Mouse (Mus musculus): ENCODE results near the gene Gna15. TPM values are rescaled to one million over a fixed set of nuclear protein-coding genes. Genes with fewer than 3 reads are reported as not detected.
A peak's percentile ranks its signal among the peaks of the same experiment; 100 is the strongest.

The Gna15 gene
- total and polyA plus RNA-seq, 3 experiments: 1.1 to 1.5 (median 1.2) TPM

DNA sequence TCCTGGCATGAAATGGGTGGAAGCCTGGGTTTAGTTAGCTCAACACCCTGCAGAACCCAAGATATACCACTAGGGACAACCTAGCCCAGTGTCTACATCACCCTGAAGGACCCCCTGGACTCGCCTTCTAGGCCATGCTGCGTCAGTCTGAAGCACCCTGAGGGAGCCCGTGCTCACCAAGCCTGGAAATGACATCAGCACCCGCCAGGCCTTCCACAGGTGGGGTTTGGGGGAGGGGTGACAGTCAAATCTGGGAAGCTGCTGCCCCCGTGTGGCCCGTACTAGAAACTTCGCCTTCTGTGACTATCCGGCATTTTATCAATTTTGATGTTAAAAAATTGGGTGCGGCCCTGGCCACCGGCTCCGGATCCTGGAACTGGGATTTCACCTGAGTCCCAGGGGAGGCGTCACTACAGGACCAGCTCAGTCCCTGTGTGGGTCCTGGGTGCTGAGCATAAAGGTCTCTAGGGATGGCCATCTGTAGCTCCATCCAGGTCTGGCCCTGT is 27.6 kb upstream of the Gna15 start:
- WGBS: under 1% methylated on average over 12 of the region's 12 CpGs
- Histone ChIP-seq H3K27ac (peak overlapping the region; percentile 55), H3K9ac (ENCODE audit: low read depth, low read length) (no peak overlapping the region), H3K4me1 (ENCODE audit: control insufficient read depth, insufficient read depth, low read length) (peaks cover 4% of the 10 kb centered on the region), H3K79me2 (replicated peaks; ENCODE audit: control insufficient read depth, insufficient read depth, low read length) (no peaks in the 10 kb centered on the region), H3K4me3 (no peak overlapping the region), H3K36me3 (ENCODE audit: control insufficient read depth, insufficient read depth, low read length) (no peaks in the 10 kb centered on the region), H3K27me3 (ENCODE audit: control insufficient read depth, insufficient read depth, low read length) (no peaks in the 10 kb centered on the region)
- intact Hi-C loops (cut with DNase I): loop anchor here (2.0 to 5.0 kb wide), 4 partner anchors 25 to 53 kb away; no protein-coding TSS in a partner anchor
- TF ChIP-seq CTCF (IDR thresholded peaks at IDR 0.05): peak; percentile 85
- 0 out of 2 replicates have a peak, but pooled peaks have one; percentile 39 for TF ChIP-seq POLR2A (IDR thresholded peaks at IDR 0.05; ENCODE audit: insufficient read depth, low read depth, low read length)
- TF ChIP-seq EP300 (IDR thresholded peaks at IDR 0.05; ENCODE audit: insufficient read depth, low read depth, low read length): peak; percentile 95
- peak; percentile 82 to 88 for DNase-seq

DNA sequence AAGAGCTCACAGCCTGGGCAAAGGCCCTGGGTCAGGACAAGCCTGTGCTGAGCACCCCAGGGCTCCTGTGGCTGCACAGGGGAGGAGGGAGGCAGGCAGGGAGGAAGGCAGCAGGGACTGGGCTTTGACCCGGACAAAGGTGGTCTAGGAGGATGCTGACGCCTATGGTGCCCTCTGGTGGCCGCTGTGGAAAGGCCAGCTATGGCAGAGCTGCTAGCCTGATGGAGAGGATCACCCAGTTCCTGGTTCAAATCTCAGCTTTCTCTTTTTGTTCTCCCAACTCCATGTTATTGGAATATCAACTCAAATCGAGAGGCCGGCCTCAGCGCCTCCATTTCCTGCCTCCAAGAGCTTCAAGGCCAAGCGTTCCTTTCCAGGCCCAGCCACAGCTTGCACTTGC is 26.2 kb upstream of the Gna15 start:
- H3K27ac ChIP-seq: no peak overlapping the region
- peak; percentile 87 for TF ChIP-seq CTCF (IDR thresholded peaks at IDR 0.05)
- no peak for TF ChIP-seq POLR2A (IDR thresholded peaks at IDR 0.05; ENCODE audit: insufficient read depth, low read depth, low read length)
- H3K4me1 ChIP-seq (ENCODE audit: control insufficient read depth, insufficient read depth, low read length): peaks cover 4% of the 10 kb centered on the region
- H3K9ac ChIP-seq (ENCODE audit: low read depth, low read length): no peak overlapping the region
- intact Hi-C loops (cut with DNase I): loop anchor here (2.0 to 5.0 kb wide), 4 partner anchors 23 to 55 kb away; no protein-coding TSS in a partner anchor
- no peaks in the 10 kb centered on the region for H3K79me2 ChIP-seq (replicated peaks; ENCODE audit: control insufficient read depth, insufficient read depth, low read length)
- no peaks in the 10 kb centered on the region for H3K27me3 ChIP-seq (ENCODE audit: control insufficient read depth, insufficient read depth, low read length)
- WGBS: 8% methylated on average over 7 of the region's 7 CpGs
- H3K4me3 ChIP-seq: no peak overlapping the region
- no peaks in the 10 kb centered on the region for H3K36me3 ChIP-seq (ENCODE audit: control insufficient read depth, insufficient read depth, low read length)
- DNase-seq: peak; percentile 63 to 78

DNA sequence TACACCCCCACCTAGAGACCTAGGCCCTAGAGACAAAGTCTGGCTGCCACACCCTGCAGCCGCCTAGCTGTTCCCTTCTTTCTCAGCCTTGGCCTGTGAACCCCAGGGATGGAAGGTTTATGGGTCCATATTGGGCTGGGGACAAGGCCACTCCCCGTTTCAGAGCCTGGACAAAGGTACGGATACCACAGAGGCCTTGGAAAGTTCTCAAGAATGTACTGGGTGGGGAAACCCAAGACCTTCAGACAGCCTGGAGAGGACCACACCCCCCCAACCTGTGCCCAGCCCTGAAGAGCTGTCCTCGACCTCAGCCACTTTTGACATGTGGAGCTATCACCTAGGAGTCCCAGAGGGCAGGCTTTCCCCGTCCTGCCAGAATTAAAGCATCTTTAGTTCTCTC is 24.9 kb upstream of the Gna15 start:
- H3K4me1 ChIP-seq (ENCODE audit: control insufficient read depth, insufficient read depth, low read length): peaks cover 4% of the 10 kb centered on the region
- H3K27me3 ChIP-seq (ENCODE audit: control insufficient read depth, insufficient read depth, low read length): no peaks in the 10 kb centered on the region
- no peak overlapping the region for H3K9ac ChIP-seq (ENCODE audit: low read depth, low read length)
- no peak overlapping the region for H3K4me3 ChIP-seq
- WGBS: 72% methylated on average over 5 of the region's 5 CpGs
- no peak overlapping the region for H3K27ac ChIP-seq
- H3K36me3 ChIP-seq (ENCODE audit: control insufficient read depth, insufficient read depth, low read length): no peaks in the 10 kb centered on the region
- no peak for TF ChIP-seq EP300 (IDR thresholded peaks at IDR 0.05; ENCODE audit: insufficient read depth, low read depth, low read length)
- TF ChIP-seq CTCF (IDR thresholded peaks at IDR 0.05): no peak
- TF ChIP-seq POLR2A (IDR thresholded peaks at IDR 0.05; ENCODE audit: insufficient read depth, low read depth, low read length): no peak
- H3K79me2 ChIP-seq (replicated peaks; ENCODE audit: control insufficient read depth, insufficient read depth, low read length): peaks cover 5% of the 10 kb centered on the region
- DNase-seq: no peak
- intact Hi-C loops (cut with DNase I): no loop called here

DNA sequence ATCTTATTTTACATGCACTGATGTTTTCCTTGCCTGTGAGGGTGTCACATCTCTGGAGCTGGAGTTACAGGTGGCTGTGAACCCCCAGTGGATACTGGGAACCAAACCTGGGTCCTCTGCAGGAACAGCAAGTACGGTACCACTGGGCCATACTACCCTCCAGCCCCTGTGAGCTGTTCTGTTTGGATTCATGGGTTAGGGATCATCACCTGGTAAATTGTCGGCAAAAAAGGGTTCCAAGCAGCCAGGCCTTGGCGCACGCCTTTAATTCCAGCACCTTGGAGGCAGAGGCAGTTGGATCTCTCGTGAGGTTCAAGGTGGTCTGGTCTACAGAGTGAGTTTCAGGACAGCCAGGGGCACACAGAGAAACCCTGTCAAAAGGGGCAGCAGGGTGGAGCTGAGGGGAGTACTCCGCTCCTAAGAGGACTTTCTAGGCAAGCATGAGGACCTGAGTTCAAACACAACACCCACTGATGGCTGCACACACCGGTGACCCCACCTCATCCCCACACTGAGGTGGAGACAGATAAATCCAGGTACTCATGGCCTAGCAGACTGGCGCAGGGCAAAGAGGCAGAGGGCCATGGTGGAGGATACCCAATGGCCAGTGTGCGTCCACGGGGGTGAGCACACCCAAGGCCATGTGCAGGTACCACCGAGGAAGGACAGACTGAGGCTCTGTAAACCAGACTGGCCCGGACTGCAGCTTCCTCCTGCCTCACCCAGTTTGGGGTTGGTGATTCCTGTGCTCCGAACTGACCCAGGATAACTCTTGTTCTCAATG is 23.0 kb upstream of the Gna15 start:
- H3K27me3 ChIP-seq (ENCODE audit: control insufficient read depth, insufficient read depth, low read length): no peaks in the 10 kb centered on the region
- no peak for TF ChIP-seq POLR2A (IDR thresholded peaks at IDR 0.05; ENCODE audit: insufficient read depth, low read depth, low read length)
- TF ChIP-seq CTCF (IDR thresholded peaks at IDR 0.05): no peak
- TF ChIP-seq EP300 (IDR thresholded peaks at IDR 0.05; ENCODE audit: insufficient read depth, low read depth, low read length): no peak
- H3K4me1 ChIP-seq (ENCODE audit: control insufficient read depth, insufficient read depth, low read length): peaks cover 19% of the 10 kb centered on the region
- intact Hi-C loops (cut with DNase I): no loop called here
- H3K79me2 ChIP-seq (replicated peaks; ENCODE audit: control insufficient read depth, insufficient read depth, low read length): peaks cover 8% of the 10 kb centered on the region
- no peak overlapping the region for H3K4me3 ChIP-seq
- no peak overlapping the region for H3K9ac ChIP-seq (ENCODE audit: low read depth, low read length)
- 96% methylated on average over 13 of the region's 13 CpGs for WGBS
- no peaks in the 10 kb centered on the region for H3K36me3 ChIP-seq (ENCODE audit: control insufficient read depth, insufficient read depth, low read length)
- DNase-seq: no peak
- H3K27ac ChIP-seq: no peak overlapping the region

DNA sequence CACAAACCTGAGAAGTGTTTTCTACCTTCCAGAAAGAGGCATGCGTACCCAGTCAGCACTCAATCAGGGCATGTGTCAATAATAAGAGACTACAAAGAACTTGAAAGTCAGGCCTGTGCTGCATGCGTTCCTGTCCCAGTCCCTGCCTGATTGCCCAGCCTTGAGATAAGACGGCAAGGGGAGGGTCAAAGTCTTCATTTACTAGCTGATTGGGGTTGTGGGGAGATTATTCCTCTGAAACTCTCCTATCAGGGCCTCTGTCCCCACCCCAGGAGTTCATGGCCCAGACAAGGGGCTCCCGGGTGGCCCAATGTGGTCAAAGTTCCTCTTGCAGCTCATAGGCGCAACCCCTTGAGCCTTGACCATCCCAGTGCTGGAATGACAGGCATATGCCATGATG is 22.3 kb upstream of the Gna15 start:
- Histone ChIP-seq H3K27ac (no peak overlapping the region), H3K4me1 (ENCODE audit: control insufficient read depth, insufficient read depth, low read length) (peaks cover 21% of the 10 kb centered on the region), H3K9ac (ENCODE audit: low read depth, low read length) (no peak overlapping the region), H3K4me3 (no peak overlapping the region), H3K36me3 (ENCODE audit: control insufficient read depth, insufficient read depth, low read length) (no peaks in the 10 kb centered on the region), H3K27me3 (ENCODE audit: control insufficient read depth, insufficient read depth, low read length) (no peaks in the 10 kb centered on the region), H3K79me2 (replicated peaks; ENCODE audit: control insufficient read depth, insufficient read depth, low read length) (peaks cover 8% of the 10 kb centered on the region)
- WGBS: 88% methylated on average over 5 of the region's 5 CpGs
- DNase-seq: no peak
- intact Hi-C loops (cut with DNase I): no loop called here
- TF ChIP-seq POLR2A (IDR thresholded peaks at IDR 0.05; ENCODE audit: insufficient read depth, low read depth, low read length) (no peak), CTCF (IDR thresholded peaks at IDR 0.05) (no peak), EP300 (IDR thresholded peaks at IDR 0.05; ENCODE audit: insufficient read depth, low read depth, low read length) (no peak)

DNA sequence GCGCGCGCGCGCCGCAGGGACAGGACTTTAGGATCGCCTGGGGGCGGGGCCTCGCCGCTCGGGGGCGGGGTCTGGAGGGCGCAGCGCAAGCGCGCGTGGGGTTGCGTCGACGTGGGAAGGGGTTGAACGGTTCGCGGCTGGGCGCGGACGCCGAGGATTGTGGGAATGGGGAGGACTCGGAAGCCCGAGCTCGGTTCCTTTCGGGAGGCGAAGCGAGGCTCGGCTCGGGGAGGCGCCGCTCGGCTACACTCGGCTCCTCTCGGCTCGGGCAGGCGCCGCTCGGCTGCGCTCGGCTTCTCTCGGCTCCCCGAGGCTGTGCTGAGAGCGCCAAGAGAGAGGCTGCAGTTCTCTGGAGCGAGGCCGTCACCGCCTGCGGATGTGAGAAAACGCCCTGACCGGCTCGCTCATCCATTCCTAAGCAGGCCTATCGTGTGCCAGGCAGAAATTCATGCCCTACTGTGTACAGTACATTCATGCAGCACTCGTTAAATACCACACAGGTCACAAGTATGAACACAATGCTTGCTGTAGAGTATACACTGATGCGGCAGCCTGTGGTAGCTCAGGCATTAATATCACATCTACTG is 21.2 kb upstream of the Gna15 start, which contains the start of gene Gna11:
Gene Gna11, minus strand, starts transcription at position 30 of the 587 bp plus-strand sequence.
- Histone ChIP-seq H3K9ac (ENCODE audit: low read depth, low read length) (peak within 1 kb of the TSS; percentile 95), H3K79me2 (replicated peaks; ENCODE audit: control insufficient read depth, insufficient read depth, low read length) (peaks cover 10% of the 10 kb centered on the region), H3K27me3 (ENCODE audit: control insufficient read depth, insufficient read depth, low read length) (no peaks in the 10 kb centered on the region), H3K36me3 (ENCODE audit: control insufficient read depth, insufficient read depth, low read length) (no peaks in the 10 kb centered on the region), H3K27ac (peak within 1 kb of the TSS; percentile 88), H3K4me1 (ENCODE audit: control insufficient read depth, insufficient read depth, low read length) (peaks cover 26% of the 10 kb centered on the region), H3K4me3 (peak within 1 kb of the TSS; percentile 77)
- intact Hi-C loops (cut with DNase I): no loop called here
- 2% methylated on average over 58 of the region's 59 CpGs for WGBS
- DNase-seq: peak; percentile 100
- TF ChIP-seq POLR2A (IDR thresholded peaks at IDR 0.05; ENCODE audit: insufficient read depth, low read depth, low read length): 0 out of 2 replicates have a peak, but pooled peaks have one; percentile 23
- peak; percentile 24; the same call in 1 of the 2 replicates for TF ChIP-seq EP300 (IDR thresholded peaks at IDR 0.05; ENCODE audit: insufficient read depth, low read depth, low read length)
- no peak for TF ChIP-seq CTCF (IDR thresholded peaks at IDR 0.05)

Measured in heart, adult 2 months (tissue).